Mouse (Mus musculus): ENCODE data around the gene Olfr1105.

Gene Olfr1105

GRCm38 (mm10) chr2:87036431-87036830 is at the start of gene Olfr1105:
Olfr1105 (minus strand) TSS chr2:87036531.
- no peak for DNase-seq (ENCODE audit: low read depth, low spot score)

GRCm38 (mm10) chr2:87075717-87076116 is 39.4 kb upstream of the Olfr1105 start, which contains the start of gene Olfr1107:
Olfr1107 (minus strand) TSS chr2:87075817.
- no peak for DNase-seq (ENCODE audit: low read depth, low spot score)

GRCm38 (mm10) chr2:87052173-87052572 is 15.8 kb upstream of the Olfr1105 start, which contains the start of gene Olfr1106:
Olfr1106 (minus strand) TSS chr2:87052273.
- DNase-seq (ENCODE audit: low read depth, low spot score), result no peak

DNA sequence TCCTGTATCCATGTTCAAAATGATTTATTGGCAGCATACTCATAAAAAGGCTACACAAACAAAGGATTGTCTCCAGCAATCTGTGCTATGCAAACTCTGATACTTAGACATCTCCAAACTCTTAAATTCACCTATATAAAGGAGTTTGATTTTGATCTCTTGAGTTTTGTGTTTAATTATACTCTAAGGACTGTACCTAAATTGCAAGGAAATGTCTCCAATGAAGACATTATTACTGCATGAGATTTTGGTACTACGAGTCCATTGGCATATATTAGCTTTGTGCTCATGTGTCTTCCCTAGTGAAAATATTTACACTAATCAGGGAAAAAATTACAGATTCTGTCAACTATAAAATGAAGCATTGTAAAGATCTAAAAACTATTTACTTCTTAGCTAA is 9.4 kb downstream of the Olfr1105 start, which contains the start of gene Olfr1104:
Olfr1104 (minus strand) TSS at position 101 of the 400 bp plus-strand sequence.
- no peak for DNase-seq (ENCODE audit: low read depth, low spot score)

DNA sequence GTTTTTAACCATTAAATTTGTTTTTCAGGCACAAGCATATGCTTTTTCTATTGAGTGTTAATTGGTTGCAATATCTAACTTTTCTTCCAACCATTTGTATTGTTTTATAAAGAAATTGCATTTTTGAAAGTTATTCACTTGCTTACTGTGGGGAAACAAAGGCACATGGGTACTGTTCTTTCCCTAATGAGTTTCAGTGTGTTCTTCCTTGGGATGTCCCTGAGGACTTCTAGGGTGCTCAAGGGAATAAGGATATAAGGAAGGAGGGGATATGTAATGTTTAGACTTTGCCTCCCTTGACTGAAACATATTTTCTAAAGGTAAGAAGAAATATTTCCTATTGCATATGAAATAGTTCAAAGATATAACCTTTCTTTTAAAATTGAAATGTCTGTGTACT is 38.2 kb downstream of the Olfr1105 start, which contains the start of gene Olfr1102:
Olfr1102 (plus strand) TSS at position 301 of the 400 bp plus-strand sequence.
- no peak for DNase-seq (ENCODE audit: low read depth, low spot score)

DNA sequence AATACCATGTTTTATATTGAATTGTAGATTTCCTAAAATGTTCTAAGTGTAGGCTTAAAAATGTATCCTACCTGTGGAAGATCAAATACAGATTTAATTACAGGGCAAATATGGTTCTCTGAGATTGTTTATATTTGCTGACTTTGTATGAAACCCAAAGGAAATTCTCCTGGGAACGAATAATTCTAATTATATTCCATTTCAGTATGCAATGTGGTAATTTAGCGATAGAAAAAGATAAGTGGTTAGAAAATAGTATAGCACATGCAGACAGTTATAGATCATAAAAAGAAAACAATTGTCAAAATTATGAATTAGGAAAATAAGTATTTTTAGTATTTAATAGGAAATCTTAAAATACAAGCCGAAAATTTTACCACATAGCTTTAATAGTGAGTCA is 45.2 kb downstream of the Olfr1105 start, which contains the start of gene Olfr1101:
Olfr1101 (minus strand) TSS at position 101 of the 400 bp plus-strand sequence.
- no peak for DNase-seq (ENCODE audit: low read depth, low spot score)

Data from R1 (cell line).